Mouse (Mus musculus) layer of hippocampus, postnatal 36 days (tissue): ENCODE results near the gene Camta1. TPM values are rescaled to one million over a fixed set of nuclear protein-coding genes. Genes with fewer than 3 reads are reported as not detected.
A peak's percentile ranks its signal among the peaks of the same experiment; 100 is the strongest.

Source experiments
- DNase-seq, 2 experiments: peaks; one replicate each; pipeline ENCODE4 v3.0.0; 2022
- total RNA-seq, 2 experiments: library from RNA; stranded (reverse); gene quantifications; 2 replicates each; pipeline ENCODE4 v1.2.3; 2021

Gene Camta1
- total RNA-seq, 2 experiments from 2014 or later: 279 to 294 TPM

GRCm38 (mm10) chr4:151682831-151683488 is 178.7 kb downstream of the Camta1 start:
- no peak for DNase-seq

- DNase-seq: no peak
Observed at GRCm38 (mm10) chr4:151672452-151672851, 189.2 kb downstream of the Camta1 start.

GRCm38 (mm10) chr4:151666411-151666901 is 195.2 kb downstream of the Camta1 start:
- DNase-seq: peak; percentile 8 to 14

- no peak for DNase-seq
Observed at GRCm38 (mm10) chr4:151661486-151661885, 200.2 kb downstream of the Camta1 start.

GRCm38 (mm10) chr4:151656427-151656826 is 205.2 kb downstream of the Camta1 start:
- DNase-seq: no peak

- DNase-seq: no peak
Observed at GRCm38 (mm10) chr4:151655637-151656385, 205.9 kb downstream of the Camta1 start.

- DNase-seq: no peak
Observed at GRCm38 (mm10) chr4:151655227-151655626, 206.4 kb downstream of the Camta1 start.

GRCm38 (mm10) chr4:151642418-151642817 is 219.3 kb downstream of the Camta1 start:
- no peak for DNase-seq

GRCm38 (mm10) chr4:151640971-151641370 is 220.7 kb downstream of the Camta1 start:
- DNase-seq: no peak

GRCm38 (mm10) chr4:151638941-151639340 is 222.7 kb downstream of the Camta1 start:
- no peak for DNase-seq

- DNase-seq: no peak
Observed at GRCm38 (mm10) chr4:151637348-151637747, 224.3 kb downstream of the Camta1 start.

GRCm38 (mm10) chr4:151634771-151635170 is 226.9 kb downstream of the Camta1 start:
- DNase-seq: no peak

GRCm38 (mm10) chr4:151633795-151634194 is 227.9 kb downstream of the Camta1 start:
- no peak for DNase-seq

GRCm38 (mm10) chr4:151632321-151632720 is 229.4 kb downstream of the Camta1 start:
- DNase-seq: no peak

GRCm38 (mm10) chr4:151630664-151631063 is 231.0 kb downstream of the Camta1 start:
- no peak for DNase-seq

GRCm38 (mm10) chr4:151630231-151630630 is 231.4 kb downstream of the Camta1 start:
- no peak for DNase-seq

- DNase-seq: no peak
Observed at GRCm38 (mm10) chr4:151619541-151620016, 242.1 kb downstream of the Camta1 start.

GRCm38 (mm10) chr4:151618420-151619310 is 243.0 kb downstream of the Camta1 start:
- DNase-seq: no peak

GRCm38 (mm10) chr4:151611621-151612020 is 250.1 kb downstream of the Camta1 start:
- DNase-seq: no peak

GRCm38 (mm10) chr4:151610266-151610665 is 251.4 kb downstream of the Camta1 start:
- DNase-seq: peak; percentile 26 to 31

GRCm38 (mm10) chr4:151604907-151605306 is 256.8 kb downstream of the Camta1 start:
- DNase-seq: no peak

GRCm38 (mm10) chr4:151604481-151604880 is 257.2 kb downstream of the Camta1 start:
- peak; percentile 27 to 28 for DNase-seq

- DNase-seq: no peak
Observed at GRCm38 (mm10) chr4:151603586-151603985, 258.1 kb downstream of the Camta1 start.
